Mouse (Mus musculus): Measurements from ENCODE around the gene Cecr2. TPM values are rescaled to one million over a fixed set of nuclear protein-coding genes. Genes with fewer than 3 reads are reported as not detected.

Gene Cecr2
- polyA plus RNA-seq, 1 experiment from 2014 or later: 2.4 TPM

DNA sequence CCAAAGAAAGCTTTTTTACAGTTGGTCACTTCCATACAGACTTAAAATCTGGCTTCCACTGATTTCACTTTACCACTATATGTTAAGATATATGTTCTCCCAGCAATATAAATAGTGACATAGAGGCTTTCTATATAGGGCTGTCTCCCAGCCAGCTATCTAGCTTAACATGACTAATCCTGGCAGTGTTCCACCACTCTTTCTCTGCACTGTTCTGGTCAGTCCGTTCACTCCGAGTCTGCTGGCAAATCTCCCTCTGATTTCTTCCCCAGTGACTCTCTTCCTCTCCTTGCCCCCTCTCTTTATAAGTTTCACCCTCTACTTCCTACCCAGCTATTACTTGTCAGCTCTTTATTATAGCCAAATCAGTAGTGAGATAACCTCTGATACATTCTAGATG, 59.8 kb downstream of the Cecr2 start:
- Histone ChIP-seq H3K4me1 (no peaks in the 10 kb centered on the region), H3K9me3 (no peaks in the 10 kb centered on the region), H3K36me3 (no peaks in the 10 kb centered on the region), H3K4me2 (no peak overlapping the region), H3K27ac (no peak overlapping the region), H3K9ac (no peak overlapping the region), H3K27me3 (no peaks in the 10 kb centered on the region), H3K4me3 (no peak overlapping the region)
- 85% methylated on average over 2 of the region's 2 CpGs for WGBS
- ATAC-seq (ENCODE audit: insufficient number of reproducible peaks, insufficient read depth, low FRiP score, low TSS enrichment, low read depth): no peak

GRCm38 (mm10) chr6:120736011-120736410, 69.8 kb downstream of the Cecr2 start:
- H3K9me3 ChIP-seq: no peaks in the 10 kb centered on the region
- H3K27me3 ChIP-seq: no peaks in the 10 kb centered on the region
- no peaks in the 10 kb centered on the region for H3K36me3 ChIP-seq
- H3K4me2 ChIP-seq: no peak overlapping the region
- no peak overlapping the region for H3K4me3 ChIP-seq
- 92% methylated on average over 3 of the region's 3 CpGs for WGBS
- no peak overlapping the region for H3K27ac ChIP-seq
- no peak for ATAC-seq (ENCODE audit: insufficient number of reproducible peaks, insufficient read depth, low FRiP score, low TSS enrichment, low read depth)
- no peaks in the 10 kb centered on the region for H3K4me1 ChIP-seq
- H3K9ac ChIP-seq: no peak overlapping the region

GRCm38 (mm10) chr6:120736566-120736965, 70.4 kb downstream of the Cecr2 start:
- no peak overlapping the region for H3K9ac ChIP-seq
- ATAC-seq (ENCODE audit: insufficient number of reproducible peaks, insufficient read depth, low FRiP score, low TSS enrichment, low read depth): no peak
- no peak overlapping the region for H3K4me2 ChIP-seq
- no peaks in the 10 kb centered on the region for H3K9me3 ChIP-seq
- no peak overlapping the region for H3K4me3 ChIP-seq
- WGBS: 74% methylated on average over 3 of the region's 3 CpGs
- H3K27me3 ChIP-seq: no peaks in the 10 kb centered on the region
- no peak overlapping the region for H3K27ac ChIP-seq
- H3K4me1 ChIP-seq: no peaks in the 10 kb centered on the region
- H3K36me3 ChIP-seq: no peaks in the 10 kb centered on the region

- no peak for ATAC-seq (ENCODE audit: insufficient number of reproducible peaks, insufficient read depth, low FRiP score, low TSS enrichment, low read depth)
- no peaks in the 10 kb centered on the region for H3K36me3 ChIP-seq
- no peaks in the 10 kb centered on the region for H3K27me3 ChIP-seq
- no peak overlapping the region for H3K4me3 ChIP-seq
- no peak overlapping the region for H3K9ac ChIP-seq
- H3K4me2 ChIP-seq: no peak overlapping the region
- H3K4me1 ChIP-seq: no peaks in the 10 kb centered on the region
- H3K9me3 ChIP-seq: no peaks in the 10 kb centered on the region
- no peak overlapping the region for H3K27ac ChIP-seq
- WGBS: 80% methylated on average over 2 of the region's 2 CpGs
Measured at GRCm38 (mm10) chr6:120743130-120743529, 77.0 kb downstream of the Cecr2 start.

DNA sequence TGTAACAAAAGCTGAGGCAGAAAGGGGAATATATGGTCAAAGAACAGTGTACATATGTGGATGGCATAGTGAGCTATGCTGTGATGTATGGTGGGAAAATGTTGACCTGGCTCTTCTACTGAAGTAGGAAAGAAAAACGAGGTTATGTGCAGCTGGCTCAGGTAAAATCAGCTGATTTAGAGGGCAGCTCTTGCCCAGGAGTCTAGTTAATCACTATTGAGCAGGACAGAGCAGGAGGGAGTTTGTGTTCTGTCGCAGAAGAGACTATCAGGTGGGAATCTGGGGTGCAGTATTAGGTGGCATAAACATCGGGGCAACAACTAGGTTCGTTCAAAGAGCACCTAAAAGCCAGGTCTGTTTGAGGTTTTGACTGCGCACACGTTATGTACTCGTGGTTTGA, 78.1 kb downstream of the Cecr2 start:
- Histone ChIP-seq H3K9me3 (no peaks in the 10 kb centered on the region), H3K4me1 (no peaks in the 10 kb centered on the region), H3K4me3 (no peak overlapping the region), H3K9ac (no peak overlapping the region), H3K27ac (no peak overlapping the region), H3K4me2 (no peak overlapping the region), H3K27me3 (no peaks in the 10 kb centered on the region), H3K36me3 (no peaks in the 10 kb centered on the region)
- 87% methylated on average over 7 of the region's 7 CpGs for WGBS
- ATAC-seq (ENCODE audit: insufficient number of reproducible peaks, insufficient read depth, low FRiP score, low TSS enrichment, low read depth): no peak

DNA sequence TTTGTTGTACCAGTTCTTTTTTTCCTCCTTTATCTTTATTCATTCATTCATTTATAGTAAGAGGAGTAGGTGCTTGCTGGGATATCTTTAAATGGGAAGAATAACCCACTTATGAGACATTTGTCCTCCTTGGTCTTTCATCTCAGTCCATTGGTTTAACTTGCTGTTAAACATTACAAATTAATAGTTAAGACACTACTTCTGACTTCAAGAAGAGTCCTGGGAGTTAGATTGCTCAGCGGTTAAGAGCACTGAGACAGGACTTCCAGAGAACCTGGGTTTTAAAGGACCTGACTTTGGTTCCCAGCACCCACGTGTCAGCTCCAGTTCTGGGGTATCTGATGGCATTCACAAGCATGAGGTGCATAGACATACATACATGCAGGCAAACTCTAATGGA, 80.2 kb downstream of the Cecr2 start:
- Histone ChIP-seq H3K27me3 (no peaks in the 10 kb centered on the region), H3K4me1 (no peaks in the 10 kb centered on the region), H3K36me3 (peaks cover 2% of the 10 kb centered on the region; the same call in 1 of the 2 replicates), H3K9ac (no peak overlapping the region), H3K4me3 (no peak overlapping the region), H3K4me2 (no peak overlapping the region), H3K9me3 (no peaks in the 10 kb centered on the region), H3K27ac (no peak overlapping the region)
- 89% methylated on average over 2 of the region's 2 CpGs for WGBS
- ATAC-seq (ENCODE audit: insufficient number of reproducible peaks, insufficient read depth, low FRiP score, low TSS enrichment, low read depth): no peak

DNA sequence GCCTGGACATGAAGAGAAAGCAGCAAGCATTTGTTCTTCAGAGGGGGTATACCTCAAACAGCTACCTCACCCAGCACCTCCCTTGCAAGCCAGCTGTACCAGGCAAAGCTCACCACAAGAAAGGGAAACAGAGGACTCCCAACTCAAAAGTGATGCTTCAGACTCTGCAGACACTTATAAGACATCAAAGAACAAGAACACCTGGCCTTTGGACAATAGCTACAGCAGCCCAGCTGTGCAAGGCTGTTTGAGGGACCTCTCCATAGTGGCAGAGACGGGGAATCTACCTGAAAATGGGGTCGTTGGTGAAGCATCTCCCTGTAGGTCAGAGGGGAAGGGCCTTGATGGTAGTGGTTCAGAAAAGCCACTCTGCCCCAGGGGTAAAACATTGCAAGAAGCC, 95.0 kb downstream of the Cecr2 start:
- 92% methylated on average over 2 of the region's 2 CpGs for WGBS
- H3K9me3 ChIP-seq: no peaks in the 10 kb centered on the region
- H3K9ac ChIP-seq: no peak overlapping the region
- peaks cover 30% of the 10 kb centered on the region for H3K36me3 ChIP-seq
- H3K27me3 ChIP-seq: no peaks in the 10 kb centered on the region
- no peak for ATAC-seq (ENCODE audit: insufficient number of reproducible peaks, insufficient read depth, low FRiP score, low TSS enrichment, low read depth)
- no peaks in the 10 kb centered on the region for H3K4me1 ChIP-seq
- H3K4me2 ChIP-seq: no peak overlapping the region
- no peak overlapping the region for H3K4me3 ChIP-seq
- H3K27ac ChIP-seq: no peak overlapping the region

DNA sequence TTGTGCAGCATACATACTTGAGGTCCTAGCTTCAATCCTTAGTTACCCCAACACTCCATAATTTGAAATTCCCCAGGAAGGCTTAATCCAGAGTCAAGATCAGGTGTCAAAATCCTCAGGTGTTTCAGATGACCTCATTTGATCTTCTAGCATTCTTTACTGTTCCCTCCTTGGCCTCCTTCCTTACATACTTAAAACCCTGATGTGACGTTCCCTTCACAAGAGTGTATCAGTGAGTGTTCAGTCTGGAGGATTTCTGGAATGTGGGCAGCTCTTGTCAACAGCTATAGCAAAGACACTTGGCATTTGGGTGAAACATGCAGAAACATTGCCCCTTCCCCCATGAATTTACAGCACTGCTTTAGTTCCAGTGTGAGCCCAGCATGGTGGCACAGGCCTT, 103.8 kb downstream of the Cecr2 start:
- Histone ChIP-seq H3K36me3 (no peaks in the 10 kb centered on the region; the same call in 1 of the 2 replicates), H3K4me2 (no peak overlapping the region), H3K27me3 (no peaks in the 10 kb centered on the region), H3K27ac (no peak overlapping the region), H3K4me1 (no peaks in the 10 kb centered on the region), H3K4me3 (no peak overlapping the region), H3K9ac (no peak overlapping the region), H3K9me3 (no peaks in the 10 kb centered on the region)
- WGBS: 90% methylated on average over 1 of the region's 1 CpGs
- no peak for ATAC-seq (ENCODE audit: insufficient number of reproducible peaks, insufficient read depth, low FRiP score, low TSS enrichment, low read depth)

GRCm38 (mm10) chr6:120771366-120771765, 105.2 kb downstream of the Cecr2 start:
- ATAC-seq (ENCODE audit: insufficient number of reproducible peaks, insufficient read depth, low FRiP score, low TSS enrichment, low read depth): no peak
- H3K9me3 ChIP-seq: no peaks in the 10 kb centered on the region
- no peak overlapping the region for H3K9ac ChIP-seq
- H3K4me1 ChIP-seq: no peaks in the 10 kb centered on the region
- no peaks in the 10 kb centered on the region for H3K36me3 ChIP-seq
- 78% methylated on average over 1 of the region's 1 CpGs for WGBS
- H3K27me3 ChIP-seq: no peaks in the 10 kb centered on the region
- no peak overlapping the region for H3K27ac ChIP-seq
- H3K4me3 ChIP-seq: no peak overlapping the region
- H3K4me2 ChIP-seq: no peak overlapping the region

- Histone ChIP-seq H3K36me3 (no peaks in the 10 kb centered on the region), H3K9me3 (no peaks in the 10 kb centered on the region), H3K4me1 (no peaks in the 10 kb centered on the region), H3K4me2 (no peak overlapping the region), H3K4me3 (no peak overlapping the region), H3K9ac (no peak overlapping the region), H3K27me3 (no peaks in the 10 kb centered on the region), H3K27ac (no peak overlapping the region)
- no peak for ATAC-seq (ENCODE audit: insufficient number of reproducible peaks, insufficient read depth, low FRiP score, low TSS enrichment, low read depth)
Measured at GRCm38 (mm10) chr6:120772025-120772424, 105.9 kb downstream of the Cecr2 start.

- no peak for ATAC-seq (ENCODE audit: insufficient number of reproducible peaks, insufficient read depth, low FRiP score, low TSS enrichment, low read depth)
- Histone ChIP-seq H3K36me3 (no peaks in the 10 kb centered on the region), H3K27me3 (no peaks in the 10 kb centered on the region), H3K27ac (no peak within 1 kb of the TSS), H3K4me2 (no peak within 1 kb of the TSS), H3K9ac (no peak within 1 kb of the TSS), H3K9me3 (no peaks in the 10 kb centered on the region), H3K4me3 (no peak within 1 kb of the TSS), H3K4me1 (no peaks in the 10 kb centered on the region)
- 69% methylated on average over 5 of the region's 5 CpGs for WGBS
Measured at GRCm38 (mm10) chr6:120773149-120773628, 107.0 kb downstream of the Cecr2 start, which contains the start of gene Slc25a18. Slc25a18 (plus strand) TSS chr6:120773578.

GRCm38 (mm10) chr6:120773763-120774162, 107.6 kb downstream of the Cecr2 start:
- Histone ChIP-seq H3K4me3 (no peak overlapping the region), H3K36me3 (no peaks in the 10 kb centered on the region), H3K4me2 (no peak overlapping the region), H3K9ac (no peak overlapping the region), H3K27ac (no peak overlapping the region), H3K27me3 (no peaks in the 10 kb centered on the region), H3K9me3 (no peaks in the 10 kb centered on the region), H3K4me1 (no peaks in the 10 kb centered on the region)
- no peak for ATAC-seq (ENCODE audit: insufficient number of reproducible peaks, insufficient read depth, low FRiP score, low TSS enrichment, low read depth)
- 76% methylated on average over 6 of the region's 6 CpGs for WGBS

- H3K27me3 ChIP-seq: no peaks in the 10 kb centered on the region
- no peaks in the 10 kb centered on the region for H3K36me3 ChIP-seq
- no peak for ATAC-seq (ENCODE audit: insufficient number of reproducible peaks, insufficient read depth, low FRiP score, low TSS enrichment, low read depth)
- H3K4me3 ChIP-seq: no peak overlapping the region
- WGBS: 75% methylated on average over 3 of the region's 3 CpGs
- no peaks in the 10 kb centered on the region for H3K4me1 ChIP-seq
- no peak overlapping the region for H3K4me2 ChIP-seq
- no peak overlapping the region for H3K9ac ChIP-seq
- H3K27ac ChIP-seq: no peak overlapping the region
- H3K9me3 ChIP-seq: no peaks in the 10 kb centered on the region
Measured at GRCm38 (mm10) chr6:120776286-120776685, 110.1 kb downstream of the Cecr2 start.
